Mouse (Mus musculus): Measurements from ENCODE around the gene Evc2.

DNA sequence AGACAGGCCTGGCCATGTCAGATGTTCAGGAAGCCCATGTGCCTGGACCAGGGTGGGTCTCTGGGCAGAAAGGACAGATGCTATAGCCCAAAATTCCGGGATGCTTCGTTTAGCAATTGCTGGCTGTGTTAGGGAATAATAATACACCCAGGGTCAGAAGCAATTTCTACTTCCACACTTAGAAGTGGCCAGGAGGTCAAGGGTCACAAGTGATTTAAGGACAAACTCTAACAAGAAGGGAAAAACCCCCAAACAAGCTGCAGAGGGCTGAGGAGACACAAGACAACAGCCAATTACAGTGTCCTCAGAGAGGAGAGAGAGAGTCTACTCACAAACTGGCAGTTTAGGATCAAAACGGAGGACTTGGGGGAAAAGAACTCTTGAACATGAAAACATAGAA, 3.2 kb upstream of the Evc2 start:
- TF ChIP-seq CTCF (IDR thresholded peaks at IDR 0.05) (no peak), EP300 (IDR thresholded peaks at IDR 0.05) (no peak)
